Mouse (Mus musculus) adrenal gland, postnatal 25 days (tissue): ENCODE data around the gene Ralgps1. TPM values are rescaled to one million over a fixed set of nuclear protein-coding genes. Genes with fewer than 3 reads are reported as not detected.
"Not testable (repeated sequence)": the region's sequence is repeated elsewhere in the genome, so short reads cannot be mapped to it uniquely, and the experiment has no call there.

Experiments
- DNase-seq: peaks from one replicate; pipeline ENCODE4 v3.0.0; 2021; ENCODE audit warnings: mixed read lengths
- total RNA-seq: library from RNA; stranded (reverse); gene quantifications from 2 replicates; pipeline ENCODE4 v1.2.3, GENCODE M21; 2021

Gene Ralgps1
- total RNA-seq, 1 experiment from 2014 or later: 5.7 TPM

GRCm38 (mm10) chr2:33361139-33361716, 10.1 kb downstream of the Ralgps1 start:
- no peak for DNase-seq

DNA sequence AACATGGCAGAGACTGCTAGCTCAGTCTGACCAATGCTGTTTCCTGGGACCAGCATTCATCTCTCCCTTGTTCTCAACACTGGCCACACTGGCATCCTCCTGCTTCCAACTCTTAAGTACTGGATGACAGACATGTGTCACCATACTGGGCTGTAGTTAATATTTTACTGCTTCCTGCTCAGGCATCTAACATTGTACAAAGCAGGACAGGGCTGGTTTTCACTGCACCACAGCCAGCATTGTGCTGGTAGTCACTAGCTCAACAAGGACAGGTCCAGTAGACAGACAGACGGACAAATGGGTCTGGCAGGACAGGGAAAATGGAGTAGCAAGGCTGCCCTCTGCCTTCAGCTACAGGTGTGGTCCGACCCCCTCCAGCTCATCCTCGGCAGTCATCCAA, 10.7 kb downstream of the Ralgps1 start:
- no peak for DNase-seq

DNA sequence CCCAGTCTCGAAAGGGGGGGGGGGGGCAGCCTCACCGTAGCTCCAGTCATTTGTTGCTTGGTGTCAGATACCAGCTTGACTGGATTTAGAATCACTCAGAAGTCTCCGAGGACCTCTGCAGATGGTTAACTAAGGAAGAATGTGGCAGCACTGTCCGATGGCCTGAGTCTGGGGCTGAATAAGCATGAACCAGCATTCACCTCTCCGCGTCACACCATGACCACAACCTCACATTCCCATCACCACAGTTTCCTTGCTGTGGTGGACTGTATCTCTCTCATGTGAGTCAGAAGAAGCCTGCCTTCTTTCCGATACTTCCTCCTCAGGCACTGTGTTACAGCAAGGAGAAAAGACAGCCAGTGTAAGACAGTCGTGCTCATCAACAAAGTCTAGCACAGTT, 12.1 kb downstream of the Ralgps1 start:
- no peak for DNase-seq

- DNase-seq: no peak
Measured at GRCm38 (mm10) chr2:33357250-33357838, 13.9 kb downstream of the Ralgps1 start.

DNA sequence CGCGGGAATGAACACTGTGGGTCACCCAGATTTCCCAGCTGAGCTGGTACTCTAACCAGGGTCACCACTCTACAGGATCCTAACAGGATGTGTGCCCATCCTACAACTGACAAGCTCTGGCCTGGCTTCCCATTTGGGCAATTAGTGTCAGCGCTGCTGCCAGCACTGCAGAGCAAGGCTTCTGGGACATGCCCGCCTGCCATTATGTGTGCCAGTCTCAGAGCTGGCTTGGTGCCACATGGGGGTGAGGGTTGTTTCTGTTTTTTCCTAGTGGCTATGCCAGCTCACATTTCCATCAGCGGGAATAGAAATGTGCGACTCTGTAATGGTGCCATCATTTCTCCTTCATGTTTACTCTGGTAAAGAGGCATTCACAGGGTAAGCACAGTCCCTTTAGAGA, 15.7 kb downstream of the Ralgps1 start:
- peak; percentile 55 for DNase-seq

GRCm38 (mm10) chr2:33353432-33353831, 17.9 kb downstream of the Ralgps1 start:
- DNase-seq: no peak

DNA sequence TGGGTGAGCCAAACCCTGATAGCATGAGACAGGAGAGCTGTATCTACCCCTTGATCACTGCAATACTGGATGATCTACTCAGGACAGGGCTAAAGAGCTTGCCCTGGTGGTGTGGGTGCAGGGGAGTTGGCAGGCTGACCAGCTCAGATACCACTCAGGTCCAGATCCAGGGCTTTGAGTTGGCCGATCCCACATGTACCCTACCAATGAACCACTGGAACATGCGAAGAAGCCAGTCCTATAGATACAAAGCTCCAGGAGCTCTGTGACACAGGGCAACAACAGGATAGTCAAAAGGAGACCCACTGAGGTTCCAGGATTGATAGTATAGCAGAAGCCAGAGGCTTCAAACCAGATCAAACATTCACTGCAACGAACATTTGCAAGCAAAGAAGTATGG, 19.8 kb downstream of the Ralgps1 start:
- no peak for DNase-seq

- no peak for DNase-seq
Measured at GRCm38 (mm10) chr2:33350921-33351320, 20.4 kb downstream of the Ralgps1 start.

GRCm38 (mm10) chr2:33349581-33349980, 21.7 kb downstream of the Ralgps1 start:
- DNase-seq: no peak

DNA sequence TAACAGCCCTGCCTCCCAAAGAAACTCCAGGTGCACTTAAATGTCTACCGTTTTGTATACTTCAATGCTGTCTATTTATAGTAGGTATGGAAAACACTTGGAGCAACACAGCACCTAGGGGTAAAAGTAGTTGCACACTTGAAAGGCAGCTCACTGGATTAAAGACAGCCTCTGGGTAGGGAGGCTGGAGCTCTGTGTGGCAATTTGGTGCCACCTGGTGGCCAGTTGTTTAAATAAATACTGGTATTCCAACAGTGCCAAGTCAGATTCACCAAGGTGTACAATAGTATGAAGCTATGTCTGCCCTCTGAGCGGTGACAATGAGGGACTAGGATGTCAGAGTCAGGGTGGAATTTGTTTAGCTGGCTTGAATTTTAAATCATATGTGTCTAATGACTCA, 22.2 kb downstream of the Ralgps1 start:
- peak; percentile 75 for DNase-seq

DNA sequence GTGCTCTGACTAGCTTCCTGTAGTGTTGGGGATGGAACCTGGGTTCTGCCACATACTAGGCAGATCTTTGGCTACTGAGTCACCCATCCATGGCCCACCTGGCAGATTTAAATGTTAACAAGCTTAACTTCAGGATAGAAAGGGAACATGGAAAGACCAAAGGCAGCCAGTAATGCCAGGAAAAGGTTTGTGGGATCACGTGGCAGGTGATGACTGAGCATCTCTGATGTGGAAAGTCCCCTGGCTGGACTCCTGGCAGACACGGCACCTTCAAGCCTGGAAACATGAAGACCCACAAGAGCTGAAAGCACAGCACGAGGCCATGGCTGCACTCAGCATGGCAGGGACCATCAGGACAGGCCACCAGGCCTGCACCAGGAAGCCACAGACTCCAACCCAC, 23.0 kb downstream of the Ralgps1 start:
- no peak for DNase-seq

DNA sequence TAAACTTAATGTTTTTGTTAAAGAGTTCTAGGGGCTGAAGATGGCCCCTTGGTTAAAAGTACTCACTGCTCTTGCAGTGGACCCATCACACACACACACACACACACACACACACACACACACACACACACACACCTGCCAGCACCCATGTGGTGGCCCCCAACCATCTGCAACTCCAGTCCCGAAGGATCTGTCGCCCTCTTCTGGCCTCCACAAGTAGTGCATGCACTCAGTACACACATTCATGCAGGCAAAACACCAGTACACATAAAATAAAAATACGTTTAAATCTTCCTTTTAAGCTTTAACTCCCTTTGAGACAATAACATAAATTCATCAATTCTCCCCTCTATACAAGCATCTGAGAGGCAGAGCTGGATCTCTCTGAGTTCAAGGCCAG, 23.7 kb downstream of the Ralgps1 start:
- peak; percentile 50 for DNase-seq

DNA sequence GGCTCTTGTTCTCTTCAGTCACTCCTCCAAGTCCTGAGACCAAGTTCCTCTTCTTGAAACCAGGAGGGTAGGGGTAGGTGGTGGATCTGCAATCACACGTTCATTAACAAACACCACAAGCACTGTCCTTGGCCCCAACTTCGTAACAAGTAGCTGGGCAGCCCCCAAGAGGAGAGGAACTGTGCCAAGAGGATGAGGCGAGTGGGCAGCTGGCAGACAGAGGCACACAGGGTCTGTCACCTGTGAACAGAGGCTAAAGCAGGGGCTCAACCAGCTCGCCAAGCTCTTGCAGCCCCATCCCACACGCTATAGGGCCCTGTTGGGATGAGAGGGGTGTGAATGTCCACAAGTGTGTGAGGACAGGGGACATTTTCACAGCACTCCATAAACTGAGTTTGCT, 24.5 kb downstream of the Ralgps1 start:
- DNase-seq: no peak

GRCm38 (mm10) chr2:33345956-33346355, 25.3 kb downstream of the Ralgps1 start:
- no peak for DNase-seq

- DNase-seq: no peak
Measured at GRCm38 (mm10) chr2:33345475-33345874, 25.8 kb downstream of the Ralgps1 start.

- DNase-seq: no peak
Measured at GRCm38 (mm10) chr2:33343413-33343812, 27.9 kb downstream of the Ralgps1 start.

- DNase-seq: no peak
Measured at GRCm38 (mm10) chr2:33342148-33342547, 29.1 kb downstream of the Ralgps1 start.

DNA sequence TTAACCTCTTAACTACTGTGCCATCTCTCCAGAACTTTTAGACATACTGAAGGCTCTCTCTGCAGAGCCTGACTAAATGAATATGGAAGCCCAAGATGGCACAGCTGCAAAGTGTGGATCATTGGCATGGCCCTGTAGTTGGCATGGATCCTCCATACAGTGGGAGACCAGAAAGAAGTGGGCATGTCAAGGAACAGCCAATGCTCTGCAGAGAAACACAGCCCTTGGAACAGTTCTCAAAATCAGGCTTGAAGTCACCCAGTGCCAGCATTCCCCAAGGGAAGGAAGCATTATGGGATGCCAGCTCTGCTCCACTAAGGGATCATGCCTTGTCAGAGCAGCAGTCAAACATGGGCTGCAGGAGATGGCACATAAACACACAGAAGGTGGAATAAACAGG, 35.5 kb downstream of the Ralgps1 start:
- no peak for DNase-seq

- DNase-seq: no peak
Measured at GRCm38 (mm10) chr2:33329622-33330021, 41.7 kb downstream of the Ralgps1 start.

GRCm38 (mm10) chr2:33328941-33329340, 42.3 kb downstream of the Ralgps1 start:
- DNase-seq: no peak

DNA sequence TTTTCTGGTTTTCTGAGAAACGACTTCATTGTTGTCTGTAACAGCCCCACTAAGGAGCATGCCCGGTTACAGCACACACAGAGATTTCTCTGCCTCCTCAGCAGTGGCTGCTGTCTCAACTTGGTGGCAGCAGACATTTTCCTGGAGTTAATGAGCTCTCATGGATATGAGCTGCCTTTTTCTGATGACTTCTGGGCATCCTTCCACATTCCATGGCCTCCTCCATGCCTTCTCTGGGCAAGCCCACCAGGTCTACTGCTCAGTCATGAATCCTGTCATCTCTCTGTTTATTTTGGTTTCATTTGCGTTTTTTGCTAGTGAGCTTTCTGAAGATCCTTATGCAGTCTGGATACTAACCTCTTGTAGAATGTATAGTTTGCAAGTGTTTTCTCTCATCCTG, 45.9 kb downstream of the Ralgps1 start:
- DNase-seq: no peak

DNA sequence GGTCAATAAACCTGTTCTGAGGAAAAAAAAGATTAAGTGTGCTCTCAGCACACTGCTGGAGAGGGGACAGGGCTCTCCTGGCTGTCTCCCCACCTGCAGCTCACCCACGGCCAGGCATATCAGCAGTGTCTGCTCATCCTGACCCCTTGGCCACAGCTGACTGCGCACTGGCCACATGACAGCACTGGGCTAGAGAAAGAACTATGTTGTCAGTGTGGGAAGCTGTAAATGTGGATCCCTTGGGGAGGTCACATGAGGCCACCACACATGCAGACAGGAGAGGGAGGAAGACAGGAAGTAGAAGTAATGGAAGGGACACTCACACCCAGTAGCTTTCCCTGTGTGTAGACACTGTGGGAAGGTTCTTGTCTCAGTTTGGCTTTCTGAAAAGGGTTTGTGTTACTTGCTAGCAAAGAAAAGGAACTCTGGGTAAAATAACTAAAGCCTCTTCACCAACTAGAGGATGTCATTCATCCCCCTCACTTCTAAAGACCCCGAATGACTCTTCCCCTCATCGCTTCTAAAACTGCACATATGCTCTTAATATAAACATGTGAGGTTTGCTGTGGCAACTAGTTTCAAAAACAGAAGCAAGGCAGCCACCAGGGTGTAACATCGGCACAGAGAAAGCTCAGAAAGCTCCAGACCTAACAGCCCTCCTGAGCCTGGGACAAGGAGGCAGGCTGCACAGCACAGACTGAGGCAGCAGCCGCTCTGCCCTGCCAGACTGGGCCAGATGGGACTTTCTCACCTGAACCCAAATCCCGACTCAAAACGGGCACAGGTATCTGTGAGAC, 47.3 kb downstream of the Ralgps1 start:
- DNase-seq: no peak

DNA sequence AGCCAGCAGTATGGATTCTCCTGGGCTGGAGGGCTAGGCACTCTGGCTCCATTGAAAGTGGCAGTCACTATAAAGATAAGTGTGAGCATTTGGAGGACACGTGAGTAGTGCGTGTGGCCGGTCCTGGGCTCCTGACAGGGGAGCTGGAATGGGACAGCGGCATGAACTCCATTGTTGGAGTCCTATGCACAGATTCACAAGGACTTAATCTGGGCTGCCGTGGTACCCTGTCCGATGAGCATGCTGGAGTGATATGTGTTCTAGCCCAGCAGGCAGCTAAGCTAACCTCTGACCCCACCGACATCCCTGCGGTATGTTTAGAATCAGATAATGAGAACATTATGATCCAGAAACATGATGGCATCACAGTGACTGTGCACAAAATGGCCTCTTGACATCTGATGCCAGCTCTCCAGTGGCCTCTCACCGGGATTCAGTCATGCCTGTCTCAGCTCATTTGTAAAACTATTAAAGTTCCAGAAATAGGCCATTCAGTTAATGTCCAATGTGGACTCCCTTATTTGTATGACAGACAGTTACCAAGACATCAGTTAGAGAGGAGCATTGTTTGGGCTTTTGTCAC, 48.2 kb downstream of the Ralgps1 start:
- not testable (repeated sequence) for DNase-seq
